Mouse (Mus musculus): ENCODE measurements around the gene Hspa12b. TPM values are rescaled to one million over a fixed set of nuclear protein-coding genes. Genes with fewer than 3 reads are reported as not detected.

The Hspa12b gene
- polyA plus RNA-seq (2014; fragmentation: Nextera tagmentation; extraction: Ambion mirVana) = 4.0 and 4.6 TPM in 2 replicates

DNA sequence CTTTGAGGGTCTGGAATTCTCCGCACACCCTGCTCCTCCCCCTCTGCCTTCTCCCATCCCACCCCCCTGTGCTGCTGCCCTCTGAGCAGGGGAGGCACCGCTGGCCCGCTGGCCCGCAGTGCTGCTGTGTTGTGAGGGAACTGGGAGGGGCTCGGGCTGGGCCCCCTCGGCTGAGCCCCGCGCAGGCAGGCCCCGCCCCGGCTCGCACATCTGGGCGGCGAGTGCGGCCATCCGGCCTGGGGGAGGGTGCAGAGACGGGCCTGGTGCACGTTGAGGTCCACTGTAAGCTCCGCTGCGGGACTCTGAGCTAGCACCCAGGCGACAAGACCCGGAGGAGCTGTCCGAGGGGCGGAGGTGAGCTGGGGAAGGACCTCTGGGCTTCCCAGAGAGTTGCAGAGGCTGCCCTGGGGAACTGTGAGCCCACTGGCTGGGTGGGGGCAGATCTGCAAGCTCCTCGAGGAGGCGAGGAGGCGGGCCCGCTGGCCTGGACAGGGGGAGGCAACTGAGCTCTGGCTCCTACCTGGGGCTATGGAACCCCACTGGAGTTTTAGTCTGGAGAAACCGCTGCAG is at the start of gene Hspa12b:
Gene Hspa12b (plus strand): TSS at position 120 of the 570 bp plus-strand sequence.
- peak within 1 kb of the TSS; percentile 24; the same call in 1 of the 2 replicates for H3K27ac ChIP-seq (ENCODE audit: low read depth, low read length)
- WGBS = under 1% methylated on average over 28 of the region's 28 CpGs

DNA sequence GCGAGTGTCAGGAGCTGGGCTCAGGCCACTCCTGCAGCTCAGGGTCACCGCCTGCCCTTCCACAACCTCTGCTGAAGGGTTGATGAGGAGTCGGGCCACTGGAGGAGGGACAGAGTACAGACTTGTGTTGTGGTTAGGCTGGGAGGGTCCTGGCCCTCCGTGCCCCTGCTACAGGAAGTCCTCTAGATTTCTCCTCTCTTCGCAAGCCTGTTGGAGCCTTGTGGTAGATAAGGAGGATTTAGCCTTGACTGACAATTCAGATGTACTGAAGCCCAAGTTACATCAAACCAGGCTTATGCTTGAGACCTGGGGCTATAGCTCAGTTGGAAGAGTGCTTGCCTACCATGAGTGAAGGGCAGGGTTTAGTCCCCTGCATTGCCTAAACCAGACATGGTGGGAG is 46.6 kb upstream of the Hspa12b start:
- no peaks in the 10 kb centered on the region for H3K36me3 ChIP-seq (ENCODE audit: control insufficient read depth, insufficient read depth, low read length)
- H3K9ac ChIP-seq (ENCODE audit: low read depth, low read length) = no peak overlapping the region
- DNase-seq (ENCODE audit: low spot score) = no peak
- no peaks in the 10 kb centered on the region for H3K4me1 ChIP-seq (replicated peaks; ENCODE audit: control insufficient read depth, insufficient read depth, low read length)
- H3K27me3 ChIP-seq (ENCODE audit: control insufficient read depth, insufficient read depth, low read length) = no peaks in the 10 kb centered on the region
- H3K4me2 ChIP-seq (replicated peaks; ENCODE audit: low read depth, low read length) = no peak overlapping the region
- WGBS = 88% methylated on average over 5 of the region's 5 CpGs
- no peak overlapping the region for H3K27ac ChIP-seq (ENCODE audit: low read depth, low read length)
- H3K4me3 ChIP-seq (ENCODE audit: low read depth, low read length) = no peak overlapping the region
- no peak for ATAC-seq (ENCODE audit: low FRiP score)
- H3K9me3 ChIP-seq (ENCODE audit: control insufficient read depth, low read length) = no peaks in the 10 kb centered on the region

More for the DNA sequence above, at the start of gene Hspa12b:
- peaks cover 9% of the 10 kb centered on the region; the same call in 1 of the 2 replicates for H3K4me1 ChIP-seq (replicated peaks; ENCODE audit: control insufficient read depth, insufficient read depth, low read length)
- no peaks in the 10 kb centered on the region for H3K9me3 ChIP-seq (ENCODE audit: control insufficient read depth, low read length)
- H3K4me2 ChIP-seq (replicated peaks; ENCODE audit: low read depth, low read length) = peak within 1 kb of the TSS; percentile 72
- ATAC-seq (ENCODE audit: low FRiP score) (peak; percentile 88), DNase-seq (ENCODE audit: low spot score) (peak; percentile 73)
- peak within 1 kb of the TSS; percentile 38 for H3K4me3 ChIP-seq (ENCODE audit: low read depth, low read length)
- no peaks in the 10 kb centered on the region for H3K36me3 ChIP-seq (ENCODE audit: control insufficient read depth, insufficient read depth, low read length)
- H3K27me3 ChIP-seq (ENCODE audit: control insufficient read depth, insufficient read depth, low read length) = no peaks in the 10 kb centered on the region
- H3K9ac ChIP-seq (ENCODE audit: low read depth, low read length) = peak within 1 kb of the TSS; percentile 72

- no peak for DNase-seq (ENCODE audit: low spot score)
- no peaks in the 10 kb centered on the region for H3K9me3 ChIP-seq (ENCODE audit: control insufficient read depth, low read length)
- H3K9ac ChIP-seq (ENCODE audit: low read depth, low read length) = no peak overlapping the region
- H3K4me3 ChIP-seq (ENCODE audit: low read depth, low read length) = no peak overlapping the region
- no peak overlapping the region for H3K4me2 ChIP-seq (replicated peaks; ENCODE audit: low read depth, low read length)
- H3K36me3 ChIP-seq (ENCODE audit: control insufficient read depth, insufficient read depth, low read length) = no peaks in the 10 kb centered on the region
- 87% methylated on average over 4 of the region's 4 CpGs for WGBS
- no peak for ATAC-seq (ENCODE audit: low FRiP score)
- no peaks in the 10 kb centered on the region for H3K4me1 ChIP-seq (replicated peaks; ENCODE audit: control insufficient read depth, insufficient read depth, low read length)
- no peak overlapping the region for H3K27ac ChIP-seq (ENCODE audit: low read depth, low read length)
- no peaks in the 10 kb centered on the region for H3K27me3 ChIP-seq (ENCODE audit: control insufficient read depth, insufficient read depth, low read length)
Measured at GRCm38 (mm10) chr2:131084206-131084605, 42.9 kb upstream of the Hspa12b start.

DNA sequence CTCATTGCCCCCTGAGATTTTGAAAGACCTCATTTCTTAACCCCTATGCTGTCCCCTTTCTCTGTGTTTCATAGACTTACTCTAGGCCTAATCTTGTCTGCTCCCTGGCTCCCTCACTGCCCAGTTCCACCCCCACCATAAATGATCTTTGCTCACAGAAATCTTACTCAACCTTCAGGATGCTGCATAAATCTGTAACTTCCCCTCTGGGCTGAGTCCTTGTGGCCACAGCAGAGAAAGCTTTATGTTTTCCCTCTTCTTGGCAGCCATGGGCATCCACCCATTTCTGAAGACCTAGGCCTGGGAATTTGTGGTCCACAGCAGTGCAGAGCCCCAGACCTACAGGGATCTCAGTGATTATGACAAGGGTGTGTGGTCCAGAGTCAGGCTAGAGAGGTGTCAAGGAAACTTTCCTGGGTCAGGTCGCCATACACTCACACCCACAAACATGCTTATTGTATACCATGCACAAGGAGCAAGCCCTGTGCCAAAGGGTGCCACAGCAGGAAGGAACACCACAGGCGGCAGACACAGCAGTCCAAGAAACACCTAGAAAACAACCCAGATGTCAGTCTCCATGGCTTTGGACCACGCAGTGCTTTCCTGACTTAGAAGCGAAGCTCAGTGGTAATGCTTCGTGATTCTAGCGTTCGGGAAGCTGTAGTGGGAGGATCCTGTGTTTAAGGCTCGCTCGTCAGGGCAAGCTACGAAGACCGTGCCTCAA is 40.3 kb upstream of the Hspa12b start, which contains the start of gene Siglec1:
Gene Siglec1 (minus strand): TSS at position 99 of the 724 bp plus-strand sequence.
- 85% methylated on average over 11 of the region's 11 CpGs for whole genome bisulfite sequencing
- Histone ChIP-seq H3K27me3 (ENCODE audit: control insufficient read depth, insufficient read depth, low read length) (no peaks in the 10 kb centered on the region), H3K36me3 (ENCODE audit: control insufficient read depth, insufficient read depth, low read length) (no peaks in the 10 kb centered on the region), H3K4me2 (replicated peaks; ENCODE audit: low read depth, low read length) (no peak within 1 kb of the TSS), H3K4me1 (replicated peaks; ENCODE audit: control insufficient read depth, insufficient read depth, low read length) (no peaks in the 10 kb centered on the region), H3K9ac (ENCODE audit: low read depth, low read length) (no peak within 1 kb of the TSS), H3K4me3 (ENCODE audit: low read depth, low read length) (no peak within 1 kb of the TSS), H3K27ac (ENCODE audit: low read depth, low read length) (no peak within 1 kb of the TSS), H3K9me3 (ENCODE audit: control insufficient read depth, low read length) (no peaks in the 10 kb centered on the region)
- ATAC-seq (ENCODE audit: low FRiP score) (no peak), DNase-seq (ENCODE audit: low spot score) (no peak)

DNA sequence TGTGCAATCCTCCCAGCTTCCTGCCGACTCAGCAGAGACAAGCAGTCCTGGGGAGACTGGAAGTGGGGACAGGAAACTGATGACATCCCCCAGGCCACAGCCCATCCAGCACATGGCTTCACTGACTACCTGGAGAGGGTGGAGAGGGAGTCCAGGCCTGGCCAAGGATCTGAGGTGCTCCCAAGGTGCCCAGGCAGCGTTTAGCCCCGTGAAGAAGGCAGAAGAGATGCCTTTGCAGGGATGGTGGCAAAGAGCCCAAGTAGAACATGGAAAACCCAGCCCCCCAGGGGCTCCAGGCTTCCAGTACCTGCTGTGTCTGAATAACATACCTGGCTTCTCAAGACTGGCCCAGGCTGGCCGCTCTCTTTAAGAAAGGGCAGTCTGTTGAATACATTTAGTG is 38.5 kb upstream of the Hspa12b start:
- Histone ChIP-seq H3K4me2 (replicated peaks; ENCODE audit: low read depth, low read length) (no peak overlapping the region), H3K4me3 (ENCODE audit: low read depth, low read length) (no peak overlapping the region), H3K9me3 (ENCODE audit: control insufficient read depth, low read length) (no peaks in the 10 kb centered on the region), H3K36me3 (ENCODE audit: control insufficient read depth, insufficient read depth, low read length) (no peaks in the 10 kb centered on the region), H3K9ac (ENCODE audit: low read depth, low read length) (no peak overlapping the region), H3K4me1 (replicated peaks; ENCODE audit: control insufficient read depth, insufficient read depth, low read length) (no peaks in the 10 kb centered on the region), H3K27me3 (ENCODE audit: control insufficient read depth, insufficient read depth, low read length) (no peaks in the 10 kb centered on the region), H3K27ac (ENCODE audit: low read depth, low read length) (no peak overlapping the region)
- no peak for DNase-seq (ENCODE audit: low spot score)
- no peak for ATAC-seq (ENCODE audit: low FRiP score)
- WGBS = 86% methylated on average over 4 of the region's 4 CpGs

DNA sequence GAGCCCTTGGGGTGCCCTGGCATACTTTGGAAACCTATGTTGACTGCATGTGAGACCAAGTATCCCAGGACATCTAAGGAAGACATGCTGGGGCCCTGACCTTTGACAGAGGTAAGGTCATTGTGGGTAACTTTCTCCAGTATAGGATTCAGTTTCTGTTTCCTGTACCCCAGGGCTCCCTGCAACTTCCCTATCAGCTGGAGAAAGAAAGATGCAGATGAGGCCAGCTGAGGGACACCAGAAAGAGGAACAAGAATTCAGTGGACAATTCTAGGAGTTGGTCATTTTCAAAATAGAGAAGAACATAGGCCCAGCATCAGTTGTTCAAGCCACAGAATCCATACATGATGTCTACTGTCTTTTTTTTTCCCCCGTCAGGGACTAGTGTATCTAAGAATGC is 37.4 kb upstream of the Hspa12b start:
- no peak for ATAC-seq (ENCODE audit: low FRiP score)
- WGBS = 78% methylated on average over 1 of the region's 1 CpGs

DNA sequence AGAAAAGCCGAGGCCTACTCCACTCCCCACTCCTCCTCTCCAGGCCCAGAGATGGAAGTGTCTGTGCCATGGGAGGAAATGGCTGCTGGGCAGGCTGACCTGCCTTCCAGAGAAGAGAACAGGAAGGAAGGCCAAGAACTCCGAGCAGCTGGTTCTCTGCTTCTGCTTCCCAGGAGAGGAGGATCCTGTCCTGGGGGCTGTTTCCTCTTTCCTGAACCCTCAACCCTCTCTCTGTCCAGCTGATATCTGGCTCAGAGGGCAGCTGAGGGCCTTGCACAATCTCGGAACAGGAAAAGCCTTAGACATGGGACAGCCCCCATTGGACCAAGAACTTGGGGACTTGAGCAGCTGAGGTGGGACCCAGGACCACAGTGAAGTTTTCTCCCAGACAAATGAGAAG is 36.2 kb upstream of the Hspa12b start:
- Histone ChIP-seq H3K4me2 (replicated peaks; ENCODE audit: low read depth, low read length) (no peak overlapping the region), H3K4me1 (replicated peaks; ENCODE audit: control insufficient read depth, insufficient read depth, low read length) (no peaks in the 10 kb centered on the region), H3K36me3 (ENCODE audit: control insufficient read depth, insufficient read depth, low read length) (no peaks in the 10 kb centered on the region), H3K4me3 (ENCODE audit: low read depth, low read length) (no peak overlapping the region), H3K27ac (ENCODE audit: low read depth, low read length) (no peak overlapping the region), H3K9me3 (ENCODE audit: control insufficient read depth, low read length) (no peaks in the 10 kb centered on the region), H3K27me3 (ENCODE audit: control insufficient read depth, insufficient read depth, low read length) (no peaks in the 10 kb centered on the region), H3K9ac (ENCODE audit: low read depth, low read length) (no peak overlapping the region)
- no peak for DNase-seq (ENCODE audit: low spot score)
- WGBS = 81% methylated on average over 3 of the region's 3 CpGs
- no peak for ATAC-seq (ENCODE audit: low FRiP score)

More for the DNA sequence above, 37.4 kb upstream of the Hspa12b start:
- DNase-seq (ENCODE audit: low spot score) = no peak
- H3K4me2 ChIP-seq (replicated peaks; ENCODE audit: low read depth, low read length) = no peak overlapping the region
- no peaks in the 10 kb centered on the region for H3K36me3 ChIP-seq (ENCODE audit: control insufficient read depth, insufficient read depth, low read length)
- no peaks in the 10 kb centered on the region for H3K4me1 ChIP-seq (replicated peaks; ENCODE audit: control insufficient read depth, insufficient read depth, low read length)
- no peak overlapping the region for H3K4me3 ChIP-seq (ENCODE audit: low read depth, low read length)
- H3K9ac ChIP-seq (ENCODE audit: low read depth, low read length) = no peak overlapping the region
- no peak overlapping the region for H3K27ac ChIP-seq (ENCODE audit: low read depth, low read length)
- H3K9me3 ChIP-seq (ENCODE audit: control insufficient read depth, low read length) = no peaks in the 10 kb centered on the region
- no peaks in the 10 kb centered on the region for H3K27me3 ChIP-seq (ENCODE audit: control insufficient read depth, insufficient read depth, low read length)

GRCm38 (mm10) chr2:131093577-131093976 is 33.5 kb upstream of the Hspa12b start:
- 87% methylated on average over 5 of the region's 5 CpGs for WGBS
- H3K4me2 ChIP-seq (replicated peaks; ENCODE audit: low read depth, low read length) = no peak overlapping the region
- H3K27me3 ChIP-seq (ENCODE audit: control insufficient read depth, insufficient read depth, low read length) = no peaks in the 10 kb centered on the region
- no peaks in the 10 kb centered on the region for H3K36me3 ChIP-seq (ENCODE audit: control insufficient read depth, insufficient read depth, low read length)
- H3K4me3 ChIP-seq (ENCODE audit: low read depth, low read length) = no peak overlapping the region
- ATAC-seq (ENCODE audit: low FRiP score) (no peak), DNase-seq (ENCODE audit: low spot score) (no peak)
- no peaks in the 10 kb centered on the region for H3K4me1 ChIP-seq (replicated peaks; ENCODE audit: control insufficient read depth, insufficient read depth, low read length)
- no peaks in the 10 kb centered on the region for H3K9me3 ChIP-seq (ENCODE audit: control insufficient read depth, low read length)
- H3K27ac ChIP-seq (ENCODE audit: low read depth, low read length) = no peak overlapping the region
- no peak overlapping the region for H3K9ac ChIP-seq (ENCODE audit: low read depth, low read length)

GRCm38 (mm10) chr2:131094823-131095222 is 32.3 kb upstream of the Hspa12b start:
- Histone ChIP-seq H3K36me3 (ENCODE audit: control insufficient read depth, insufficient read depth, low read length) (no peaks in the 10 kb centered on the region), H3K27me3 (ENCODE audit: control insufficient read depth, insufficient read depth, low read length) (no peaks in the 10 kb centered on the region), H3K4me3 (ENCODE audit: low read depth, low read length) (no peak overlapping the region), H3K4me2 (replicated peaks; ENCODE audit: low read depth, low read length) (no peak overlapping the region), H3K9ac (ENCODE audit: low read depth, low read length) (no peak overlapping the region), H3K9me3 (ENCODE audit: control insufficient read depth, low read length) (no peaks in the 10 kb centered on the region), H3K4me1 (replicated peaks; ENCODE audit: control insufficient read depth, insufficient read depth, low read length) (no peaks in the 10 kb centered on the region), H3K27ac (ENCODE audit: low read depth, low read length) (no peak overlapping the region)
- 0% methylated on average over 1 of the region's 1 CpGs for WGBS
- DNase-seq (ENCODE audit: low spot score) = peak; percentile 89
- peak; percentile 57; the same call in 1 of the 2 replicates for ATAC-seq (ENCODE audit: low FRiP score)

Measured in hindbrain, embryonic 11.5 days (tissue).